Mouse (Mus musculus) urinary bladder, postnatal 25 days (tissue): ENCODE measurements around the gene Cyp2d10.
A peak's percentile ranks its signal among the peaks of the same experiment; 100 is the strongest.

Source experiments
- DNase-seq: peaks from one replicate; pipeline ENCODE4 v3.0.0; 2022; ENCODE audit warnings: low spot score

Gene Cyp2d10

DNA sequence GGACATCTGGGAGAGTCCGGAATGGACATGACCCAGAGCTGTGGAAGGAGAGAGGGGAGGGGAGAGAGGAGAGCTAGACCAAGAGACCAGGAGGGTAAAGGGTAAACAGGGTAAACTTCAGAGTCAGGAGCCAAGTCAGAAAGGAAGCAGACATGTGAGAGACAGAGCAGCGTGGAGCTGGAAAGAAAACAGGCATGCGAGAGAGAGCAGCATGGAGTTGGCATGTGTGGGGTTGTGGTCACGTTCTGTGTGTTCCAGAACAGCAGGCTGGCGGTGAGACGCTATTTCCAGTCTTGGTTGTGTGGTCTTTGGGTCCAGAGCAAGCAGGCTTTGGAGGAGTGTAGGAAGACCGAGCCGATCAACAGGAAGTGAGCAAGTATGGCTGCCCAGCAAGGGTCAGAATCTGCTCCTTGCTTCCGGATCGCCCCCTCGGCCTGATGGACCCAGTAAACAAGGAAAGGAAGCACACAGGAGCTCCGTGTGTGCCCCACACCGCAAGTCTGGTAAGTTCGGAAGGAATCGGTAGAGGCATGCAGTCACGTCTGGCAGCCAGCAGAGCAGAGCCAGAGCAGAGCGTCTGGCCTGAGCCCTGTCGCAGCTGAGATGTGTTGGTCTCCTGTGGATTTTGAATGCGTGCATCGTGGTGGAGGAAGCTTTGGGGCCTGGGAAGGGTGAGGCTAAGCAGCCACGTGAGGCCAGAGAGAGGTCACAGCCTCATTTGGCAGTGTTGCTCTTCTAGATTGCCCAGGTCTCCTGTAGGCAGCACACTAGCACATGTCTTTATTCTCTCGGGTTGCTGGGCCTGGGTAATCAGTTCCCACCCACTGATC, 48.3 kb downstream of the Cyp2d10 start:
- DNase-seq: no peak

DNA sequence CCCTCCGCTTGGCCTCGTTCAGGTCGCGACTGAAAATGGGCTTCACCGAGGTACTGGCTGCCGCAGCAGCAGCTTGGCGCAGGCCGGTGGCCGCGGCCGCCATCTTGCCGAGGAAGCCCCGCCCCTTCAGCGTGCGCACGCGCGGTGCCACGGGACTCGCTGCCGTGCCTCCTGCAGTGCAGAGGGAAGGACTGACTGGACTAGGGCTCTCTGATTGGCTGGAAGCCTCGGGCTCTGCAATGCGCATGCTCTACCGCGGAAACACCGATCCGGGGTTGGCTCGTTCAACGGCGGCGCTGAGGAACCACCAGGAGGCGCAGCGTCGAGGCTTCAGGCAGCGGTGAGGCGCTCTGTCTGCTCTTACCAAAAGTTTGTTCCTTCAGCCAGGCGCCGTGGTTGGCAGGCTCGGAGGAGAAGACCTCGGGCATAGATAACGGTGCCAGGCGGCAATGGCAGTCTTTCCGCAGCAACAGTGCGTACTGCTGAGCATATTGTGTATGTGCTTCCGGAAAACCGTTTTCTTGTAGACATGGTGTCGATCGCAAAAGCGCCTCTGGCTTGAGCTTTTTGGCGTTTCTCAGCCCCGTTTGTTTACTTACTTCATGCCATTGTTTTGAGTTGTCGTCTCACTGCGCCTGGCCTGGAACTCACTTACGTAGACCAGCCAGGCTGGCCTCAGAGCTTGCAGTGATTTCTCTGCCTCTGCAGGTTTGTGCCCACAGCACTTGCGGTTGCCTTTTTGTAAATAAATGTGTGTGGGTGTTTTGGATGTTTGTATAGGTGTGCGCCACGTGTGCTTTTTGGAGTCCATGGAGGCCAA, 52.7 kb downstream of the Cyp2d10 start, which contains the start of gene Ndufa6:
TSS of gene Ndufa6 (minus strand) at position 197 of the 820 bp plus-strand sequence.
- peak; percentile 99 for DNase-seq

DNA sequence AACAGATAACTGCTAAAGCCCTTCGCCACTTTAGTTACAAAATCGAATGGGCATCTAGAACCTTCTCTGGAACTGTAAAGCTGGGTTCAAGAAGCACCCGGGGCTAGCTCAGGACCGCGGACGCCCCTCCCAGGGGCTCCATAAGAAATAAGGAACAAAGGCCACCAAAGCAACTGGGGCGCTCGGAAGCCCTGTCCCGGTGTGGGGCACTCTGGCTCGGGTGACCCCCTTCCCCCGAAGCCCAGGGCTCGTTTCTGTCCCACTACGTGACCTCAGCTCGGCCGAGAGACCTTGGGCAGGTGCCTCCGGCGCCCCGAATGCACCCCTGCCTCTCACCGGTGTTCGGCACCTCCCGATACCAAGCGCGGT, 53.3 kb downstream of the Cyp2d10 start:
- DNase-seq: no peak

DNA sequence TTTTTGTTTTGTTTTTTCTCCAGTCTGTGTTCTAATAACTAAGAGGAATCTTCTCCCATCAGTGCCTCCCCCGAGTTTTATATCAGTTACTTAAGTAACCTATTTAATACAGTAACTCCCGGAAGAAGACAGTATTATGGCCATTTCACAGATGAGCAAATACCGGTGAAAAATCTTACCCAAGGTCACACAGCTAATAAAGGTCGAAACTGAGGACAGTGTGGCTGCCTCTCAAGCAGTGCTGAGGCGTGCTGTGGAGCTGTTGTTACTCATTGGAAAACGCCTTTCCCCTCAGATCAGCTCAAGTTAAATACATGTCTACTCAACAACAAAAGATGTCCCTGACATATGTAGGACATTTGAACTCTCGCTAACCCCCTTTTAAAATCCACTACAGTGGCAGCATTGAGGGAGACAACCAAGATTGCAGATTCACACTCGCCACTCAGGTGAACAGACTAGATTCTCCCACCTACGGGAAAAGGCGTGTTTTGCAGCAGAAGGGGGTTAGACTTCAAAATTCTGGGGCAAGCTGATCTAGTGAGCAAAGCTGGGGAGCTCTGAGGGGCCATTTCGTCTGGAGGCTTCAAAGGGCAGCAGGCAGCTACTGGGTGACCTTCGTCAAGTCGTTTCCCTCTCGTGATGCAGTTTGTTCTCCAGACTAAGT, 53.8 kb downstream of the Cyp2d10 start:
- no peak for DNase-seq
